Mouse (Mus musculus): ENCODE data around the gene Cyp2b23. TPM values are rescaled to one million over a fixed set of nuclear protein-coding genes. Genes with fewer than 3 reads are reported as not detected.

The Cyp2b23 gene
- under 1 TPM; 0.10 to 0.59 TPM for polyA plus RNA-seq (2017; shearing (Covaris generic))

GRCm38 (mm10) chr7:26686337-26686736, at the start of gene Cyp2b23:
TSS of gene Cyp2b23 (minus strand) at chr7:26686437.

GRCm38 (mm10) chr7:26618364-26618763, 67.9 kb downstream of the Cyp2b23 start, which contains the start of gene Vmn1r185:
TSS of gene Vmn1r185 (minus strand) at chr7:26618464.

Other genes starting within 250 kb of the Cyp2b23 start
- not detected for gene Nlrp9a, start 151.4 kb downstream of the Cyp2b23 start, polyA plus RNA-seq (2017; shearing (Covaris generic))
- under 1 TPM; 0.23 to 0.73 TPM for gene Vmn1r185, start 68.0 kb downstream of the Cyp2b23 start, polyA plus RNA-seq (2017; shearing (Covaris generic))
- gene Cyp2b19, start 70.7 kb upstream of the Cyp2b23 start, polyA plus RNA-seq (2017; shearing (Covaris generic)) = under 1 TPM in 1 of 2 experiments, not detected in 1; 0.71 TPM
- not detected for gene Cyp2g1, start 122.5 kb upstream of the Cyp2b23 start, polyA plus RNA-seq (2017; shearing (Covaris generic))
- under 1 TPM in 1 of 2 experiments, not detected in 1; 0.39 TPM for gene Cyp2a5, start 148.9 kb upstream of the Cyp2b23 start, polyA plus RNA-seq (2017; shearing (Covaris generic))